Mouse (Mus musculus) mammary gland, adult 2 months (tissue): Measurements from ENCODE around the gene Olfr173. TPM values are rescaled to one million over a fixed set of nuclear protein-coding genes. Genes with fewer than 3 reads are reported as not detected.

ENCODE experiments used
- polyA plus RNA-seq: library from polyadenylated mRNA; depleted of rRNA; stranded (reverse); fragments of >200 nt; gene quantifications from 2 replicates; pipeline ENCODE4 v1.2.3, GENCODE M21; 2012; ENCODE audit warnings: low replicate concordance; rRNA removed

Olfr173 gene
- not detected in 2 replicates for polyA plus RNA-seq

GRCm38 (mm10) chr16:58800168-58800567 lies at the start of gene Olfr173:
TSS of gene Olfr173 (minus strand) at chr16:58800268.

GRCm38 (mm10) chr16:58826732-58827319 lies 26.8 kb upstream of the Olfr173 start, which contains the start of gene Olfr175-ps1:
TSS of gene Olfr175-ps1 (minus strand) at chr16:58826782.

GRCm38 (mm10) chr16:58763076-58763475 lies 37.0 kb downstream of the Olfr173 start, which contains the start of gene Olfr172:
TSS of gene Olfr172 (minus strand) at chr16:58763176.

Other genes starting within 250 kb of the Olfr173 start
- gene Gm813, start 183.3 kb downstream of the Olfr173 start, polyA plus RNA-seq: not detected in 2 replicates
- not detected in 2 replicates for gene E330017A01Rik, start 161.5 kb downstream of the Olfr173 start, polyA plus RNA-seq
- 8.9 and 12.3 TPM in 2 replicates for gene Cpox, start 130.0 kb downstream of the Olfr173 start, polyA plus RNA-seq
- 0.18 and 0.22 TPM in 2 replicates for gene Gpr15, start 81.2 kb downstream of the Olfr173 start, polyA plus RNA-seq
- gene Cldnd1, start 72.4 kb downstream of the Olfr173 start, polyA plus RNA-seq: 38.2 and 65.5 TPM in 2 replicates
- not detected in 2 replicates for gene Olfr172, start 37.1 kb downstream of the Olfr173 start, polyA plus RNA-seq
- gene Olfr175-ps1, start 26.5 kb upstream of the Olfr173 start, polyA plus RNA-seq: not detected in 2 replicates
- not detected in 2 replicates for gene Olfr177, start 74.5 kb upstream of the Olfr173 start, polyA plus RNA-seq
- gene Olfr178, start 91.8 kb upstream of the Olfr173 start, polyA plus RNA-seq: not detected in 2 replicates
- gene Olfr181, start 128.5 kb upstream of the Olfr173 start, polyA plus RNA-seq: not detected in 2 replicates
- not detected in 2 replicates for gene Olfr180, start 129.1 kb upstream of the Olfr173 start, polyA plus RNA-seq
- 0.06 TPM in 1 of 2 replicates, not detected in the other for gene Olfr183, start 195.1 kb upstream of the Olfr173 start, polyA plus RNA-seq
- not detected in 2 replicates for gene Olfr186, start 230.0 kb upstream of the Olfr173 start, polyA plus RNA-seq
- gene Olfr187, start 239.5 kb upstream of the Olfr173 start, polyA plus RNA-seq: not detected in 2 replicates